Mouse (Mus musculus) lung, postnatal 25 days (tissue): ENCODE measurements around the gene Pxt1.
A peak's percentile ranks its signal among the peaks of the same experiment; 100 is the strongest.

Source experiments
- DNase-seq: peaks from one replicate; pipeline ENCODE4 v3.0.0; 2022; ENCODE audit warnings: low spot score

Pxt1 gene

DNA sequence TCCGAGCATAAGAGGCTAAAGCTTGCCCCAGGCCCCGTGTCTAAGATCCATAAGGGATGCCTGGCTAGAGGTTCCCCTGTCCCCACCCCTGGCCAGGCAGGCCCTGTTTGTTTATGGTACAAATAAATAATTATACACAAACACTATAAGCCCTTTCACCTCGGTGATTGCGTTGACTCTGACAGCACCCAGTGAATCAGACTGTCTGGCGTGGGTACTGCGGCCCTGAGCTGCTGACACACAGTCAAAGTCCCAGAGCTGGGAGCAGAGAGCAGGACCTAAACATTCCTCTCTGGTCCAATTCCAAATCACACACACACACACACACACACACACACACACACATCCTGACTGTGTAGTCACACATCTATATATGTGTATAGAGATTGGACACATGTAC, 29.7 kb downstream of the Pxt1 start:
- no peak for DNase-seq

DNA sequence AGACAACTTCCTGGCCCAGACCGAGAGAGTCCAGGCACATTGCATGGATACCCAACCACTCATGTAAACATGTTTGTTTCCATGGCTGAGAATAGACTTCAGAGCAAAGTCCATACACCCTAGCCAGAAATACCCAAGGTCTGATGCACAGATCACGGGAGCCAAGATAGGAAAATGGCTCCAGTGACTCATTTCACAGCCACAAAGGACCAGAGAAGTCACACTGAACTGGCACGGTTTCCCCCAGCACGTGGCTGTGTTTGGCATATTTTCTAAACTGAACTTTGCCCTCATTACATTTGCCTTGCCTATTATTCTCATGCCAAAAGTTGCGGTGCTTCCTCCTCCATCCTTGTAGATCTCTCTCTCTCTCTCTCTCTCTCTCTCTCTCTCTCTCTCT, 30.4 kb downstream of the Pxt1 start:
- no peak for DNase-seq

DNA sequence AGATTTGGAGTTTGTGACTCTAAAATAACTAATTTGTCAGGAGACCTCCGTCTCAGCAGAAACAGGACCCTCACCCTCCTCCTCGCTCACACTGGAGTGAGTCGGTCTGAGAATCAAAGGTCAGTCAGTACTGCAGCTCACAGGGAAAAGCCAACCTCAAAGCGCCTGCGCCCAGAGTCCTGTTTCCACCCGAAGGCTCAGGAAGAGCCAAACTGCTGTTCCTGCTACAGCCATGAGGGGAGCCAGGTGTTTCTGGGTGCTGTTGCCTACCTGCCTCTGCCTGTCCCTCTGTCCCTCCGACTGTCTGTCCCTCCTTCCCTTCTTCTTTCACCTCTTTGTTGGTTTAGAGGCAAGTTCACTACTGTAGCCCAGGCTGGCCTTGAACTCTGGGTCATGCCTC, 33.5 kb downstream of the Pxt1 start:
- DNase-seq: no peak

DNA sequence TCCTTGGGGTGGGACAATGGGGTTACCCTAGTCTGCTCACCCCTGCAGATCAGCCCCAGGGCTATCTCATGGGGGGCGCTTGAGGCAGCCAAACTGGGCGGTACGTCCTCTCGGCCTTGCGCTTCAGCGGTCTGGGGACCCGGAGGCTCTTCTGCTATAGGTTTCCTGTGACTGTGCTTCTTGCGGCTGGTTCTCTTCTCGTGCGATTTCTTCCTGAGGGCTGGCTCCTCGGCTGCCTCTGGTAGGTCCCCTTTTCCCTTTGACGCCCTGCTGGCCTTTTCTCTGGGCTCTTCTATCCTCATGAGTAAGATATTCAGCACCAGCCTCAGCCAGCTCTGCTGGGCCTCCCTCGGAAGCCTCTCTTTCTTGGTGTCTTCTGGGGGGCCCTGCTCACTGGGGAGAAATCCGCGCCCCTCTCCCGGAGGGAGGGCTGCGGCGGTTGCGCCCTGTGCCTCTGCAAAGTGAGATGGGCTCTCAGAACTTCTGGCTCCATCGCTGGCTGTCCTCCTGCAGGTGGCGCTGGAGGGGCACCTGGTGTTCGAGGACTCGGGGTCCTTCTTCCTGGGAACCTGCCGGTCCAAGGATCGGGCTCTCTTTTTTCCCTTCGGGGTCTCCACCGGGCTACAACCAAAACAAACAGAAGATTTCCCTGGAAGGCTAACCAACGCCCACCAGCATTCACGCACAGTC, 34.2 kb downstream of the Pxt1 start:
- DNase-seq: no peak

DNA sequence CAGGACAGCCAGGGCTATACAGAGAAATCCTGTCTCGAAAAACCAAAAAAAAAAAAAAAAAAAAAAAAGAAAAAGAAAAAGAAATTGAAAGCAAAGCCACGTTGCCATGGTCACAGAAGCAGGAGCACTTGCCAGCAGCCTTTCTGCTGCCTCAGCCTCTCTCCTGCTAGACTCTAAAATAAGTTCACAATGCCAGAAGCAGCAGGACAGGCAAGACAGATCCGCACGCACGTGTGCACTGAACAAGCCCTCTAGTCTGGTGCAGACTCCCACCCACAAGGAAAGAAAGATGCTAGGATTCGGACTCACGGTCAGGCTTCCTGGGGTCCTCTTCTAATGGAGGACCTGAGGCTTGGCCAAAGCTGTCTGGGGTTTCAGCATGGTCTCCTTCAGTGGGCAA, 35.7 kb downstream of the Pxt1 start:
- no peak for DNase-seq

DNA sequence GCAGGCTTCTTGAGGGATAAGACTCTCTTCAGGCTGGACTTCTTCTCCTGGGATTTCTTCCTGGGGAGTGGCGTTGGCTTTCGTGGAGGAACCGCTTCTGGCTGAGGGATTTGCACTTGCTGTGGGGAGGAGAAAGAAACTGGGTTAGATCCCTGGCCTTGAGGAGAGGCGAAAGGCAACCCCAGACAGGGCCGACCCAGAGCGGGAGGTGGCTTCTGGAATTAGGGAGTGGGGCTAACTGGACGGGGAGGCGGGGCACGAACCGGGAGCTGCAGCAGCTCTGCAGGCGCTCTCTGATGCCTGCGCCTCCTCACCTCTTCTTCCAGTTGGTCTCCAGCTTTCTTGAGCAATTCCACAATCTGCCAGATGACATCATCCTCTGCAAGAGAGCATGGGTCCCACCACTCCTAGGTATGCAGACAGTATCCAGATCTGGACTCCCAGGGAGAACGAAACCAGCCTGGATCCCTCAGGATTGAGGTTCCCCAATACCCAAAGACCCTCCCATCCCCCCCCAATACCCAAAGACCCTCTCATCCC, 38.2 kb downstream of the Pxt1 start:
- no peak for DNase-seq

DNA sequence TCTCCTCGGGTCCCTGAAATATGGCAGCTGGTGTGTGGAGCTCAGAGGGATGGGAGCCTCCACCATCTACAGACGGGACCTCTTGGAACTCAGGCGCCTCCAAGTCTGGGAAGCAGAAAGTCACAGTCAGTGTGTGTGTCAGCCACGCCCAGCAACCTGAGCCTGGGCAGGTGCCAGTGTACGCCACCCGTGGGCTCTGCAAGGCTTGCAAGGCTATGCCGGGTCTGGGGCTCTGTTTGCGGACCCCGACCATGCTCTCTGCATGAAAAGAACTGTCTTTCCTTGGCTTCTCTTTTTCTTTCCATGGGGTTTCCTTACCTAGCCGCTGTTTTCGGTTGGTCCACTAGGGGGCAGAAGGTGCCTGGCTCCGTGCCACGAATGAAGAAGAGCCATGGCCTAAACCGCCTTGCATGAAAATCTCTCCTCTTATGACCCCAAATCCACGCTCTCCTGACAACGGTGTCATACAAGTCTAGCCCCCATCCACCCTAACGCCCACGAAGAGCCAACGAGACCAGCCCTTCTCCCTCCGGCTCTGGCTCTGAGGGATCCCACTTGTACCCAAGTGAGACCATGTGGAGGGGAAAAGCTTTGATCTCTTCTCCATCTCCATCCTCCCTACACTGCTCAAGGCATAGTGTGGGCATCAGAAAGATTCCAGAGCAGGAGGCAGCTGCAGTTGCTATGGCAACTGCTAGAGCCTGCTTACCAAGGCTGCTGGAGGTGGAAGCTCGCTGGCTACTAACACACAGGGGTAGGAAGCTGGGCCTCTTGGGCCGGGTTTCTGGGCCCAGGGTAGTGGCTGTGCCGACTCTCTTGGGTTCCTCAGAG, 38.9 kb downstream of the Pxt1 start:
- peak; percentile 57 for DNase-seq

DNA sequence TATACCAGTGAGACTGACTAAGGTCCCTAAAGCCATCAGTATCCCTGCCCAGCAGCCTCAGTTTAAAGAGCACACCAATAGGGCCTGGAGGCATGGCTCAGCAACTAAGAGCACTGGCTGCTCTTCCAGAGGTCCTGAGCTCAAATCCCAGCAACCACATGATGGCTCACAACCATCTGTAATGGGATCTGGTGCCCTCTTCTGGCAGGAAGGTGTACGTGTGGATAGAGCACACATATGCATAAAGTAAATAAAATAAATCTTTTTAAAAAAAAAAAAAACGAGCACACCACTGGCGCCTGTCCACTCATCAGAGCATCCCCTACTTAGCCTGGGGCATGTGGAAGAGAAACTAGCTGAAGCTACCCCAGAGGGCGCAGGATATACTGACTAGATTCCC, 42.1 kb downstream of the Pxt1 start:
- no peak for DNase-seq

DNA sequence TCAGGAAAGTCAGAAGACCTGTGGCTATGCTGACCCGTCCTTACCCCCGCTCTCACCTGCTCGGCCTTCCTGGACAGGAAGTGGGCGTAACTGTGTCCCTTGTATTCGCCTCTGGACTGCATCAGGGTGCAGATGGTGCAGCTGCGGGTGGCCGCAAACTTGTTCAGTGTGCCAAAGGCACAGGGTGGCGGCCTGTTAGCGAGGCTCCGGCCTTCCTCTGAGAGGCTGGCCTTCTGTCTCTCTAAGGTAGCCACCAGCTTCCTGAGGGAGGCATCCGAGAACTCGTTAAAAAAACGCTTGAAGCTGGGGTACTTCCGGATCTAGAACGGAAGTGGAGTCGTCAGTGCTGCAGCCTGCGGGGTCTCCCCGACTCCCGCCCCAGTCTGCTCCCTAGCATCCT, 44.2 kb downstream of the Pxt1 start:
- DNase-seq: no peak

DNA sequence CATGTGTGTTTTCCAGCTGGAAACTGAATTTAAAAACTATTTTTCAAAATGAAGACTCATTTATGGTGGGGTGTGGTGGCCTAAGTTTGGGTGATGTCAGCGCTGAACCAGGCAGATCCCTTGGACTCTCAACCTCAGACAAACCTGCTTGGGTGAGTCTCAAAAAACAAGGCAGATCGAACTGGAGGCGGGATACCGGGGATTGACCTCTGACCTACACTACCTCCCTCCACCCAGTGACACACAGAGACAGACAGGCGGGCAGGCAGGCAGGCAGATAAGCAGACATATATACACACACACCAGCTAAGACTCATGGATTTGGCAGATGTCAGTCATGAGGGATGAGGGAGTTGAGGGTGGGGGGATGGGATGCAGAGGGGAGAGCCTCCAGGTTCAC, 45.4 kb downstream of the Pxt1 start:
- DNase-seq: no peak

DNA sequence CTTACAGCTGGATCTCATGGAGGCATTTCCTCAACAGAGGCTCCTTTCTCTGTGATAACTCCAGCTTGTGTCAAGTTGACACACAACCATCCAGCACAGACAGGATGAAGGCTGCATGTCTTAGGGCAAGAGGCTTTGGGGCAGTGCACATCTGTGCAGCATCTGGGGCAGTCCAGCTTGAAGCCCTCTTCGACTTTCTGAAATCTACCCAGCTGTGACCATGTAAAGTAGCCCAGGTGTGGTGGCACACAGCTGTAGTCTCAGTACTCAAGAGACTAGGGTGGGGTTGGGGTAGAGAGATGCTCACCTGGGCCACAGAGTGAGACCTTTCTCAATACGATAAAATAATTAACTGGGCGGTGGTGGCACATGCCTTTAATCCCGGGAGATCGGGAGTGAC, 45.8 kb downstream of the Pxt1 start:
- DNase-seq: no peak

DNA sequence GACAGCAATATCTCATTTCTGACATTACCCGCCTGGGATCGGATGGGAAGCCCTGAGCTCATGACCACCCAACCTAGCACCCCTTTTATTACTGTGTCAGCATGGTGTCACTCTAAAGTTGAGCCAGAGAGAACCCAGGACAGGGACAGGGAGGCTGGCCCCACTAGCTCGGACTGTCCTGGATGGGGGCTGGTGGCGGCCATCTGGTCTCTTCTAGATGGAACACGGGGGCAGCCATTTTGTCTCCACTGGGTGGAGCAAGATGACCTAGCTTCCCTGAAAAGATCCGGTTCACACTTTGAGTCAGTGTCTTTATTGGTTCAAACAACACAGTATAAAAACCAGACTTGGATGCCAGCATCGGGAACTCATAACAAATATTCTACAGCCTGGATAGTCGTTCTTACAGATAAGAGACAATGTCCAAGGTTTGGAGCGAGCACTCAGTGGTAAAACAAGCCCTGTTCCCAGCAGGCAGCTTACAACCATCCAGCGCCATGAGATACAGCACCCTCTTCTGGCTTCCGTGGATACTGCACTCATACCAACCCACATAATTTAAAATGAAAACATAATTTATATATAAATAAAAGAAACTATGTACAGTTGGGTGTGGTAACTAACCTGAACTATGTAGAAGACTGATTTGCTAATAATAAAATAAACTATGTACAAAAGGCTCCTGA, 47.4 kb downstream of the Pxt1 start:
- DNase-seq: no peak

DNA sequence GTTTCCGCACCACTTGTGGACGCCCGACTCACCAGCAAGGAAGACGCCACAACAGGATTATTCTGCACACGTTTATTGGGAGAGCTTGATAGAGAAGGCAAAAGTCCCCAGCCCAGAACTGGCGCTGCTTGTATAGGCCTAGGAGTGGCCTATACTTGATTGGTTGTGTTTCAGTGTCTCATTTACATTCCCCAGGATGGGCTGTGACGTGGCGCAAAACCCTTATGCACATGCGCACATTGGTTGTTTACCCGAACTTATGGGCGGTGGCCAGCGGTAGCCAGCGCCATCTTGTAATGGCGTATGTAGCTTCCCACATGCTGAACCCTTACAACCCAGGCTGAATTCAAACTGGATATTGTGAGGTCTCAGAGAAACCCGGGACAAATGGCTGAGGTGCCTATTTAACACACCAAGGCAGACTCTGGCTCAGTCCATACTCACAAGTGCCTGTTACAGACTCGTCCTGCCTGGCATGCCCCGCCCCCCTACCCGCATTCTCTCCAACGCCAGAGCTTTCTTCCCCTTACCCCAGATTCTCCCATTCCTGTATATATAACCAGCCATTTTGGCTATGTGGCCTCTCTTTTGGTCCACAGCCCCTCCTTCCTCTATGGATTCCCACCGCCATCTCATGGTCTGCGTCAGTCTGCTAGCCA, 48.3 kb downstream of the Pxt1 start:
- no peak for DNase-seq

DNA sequence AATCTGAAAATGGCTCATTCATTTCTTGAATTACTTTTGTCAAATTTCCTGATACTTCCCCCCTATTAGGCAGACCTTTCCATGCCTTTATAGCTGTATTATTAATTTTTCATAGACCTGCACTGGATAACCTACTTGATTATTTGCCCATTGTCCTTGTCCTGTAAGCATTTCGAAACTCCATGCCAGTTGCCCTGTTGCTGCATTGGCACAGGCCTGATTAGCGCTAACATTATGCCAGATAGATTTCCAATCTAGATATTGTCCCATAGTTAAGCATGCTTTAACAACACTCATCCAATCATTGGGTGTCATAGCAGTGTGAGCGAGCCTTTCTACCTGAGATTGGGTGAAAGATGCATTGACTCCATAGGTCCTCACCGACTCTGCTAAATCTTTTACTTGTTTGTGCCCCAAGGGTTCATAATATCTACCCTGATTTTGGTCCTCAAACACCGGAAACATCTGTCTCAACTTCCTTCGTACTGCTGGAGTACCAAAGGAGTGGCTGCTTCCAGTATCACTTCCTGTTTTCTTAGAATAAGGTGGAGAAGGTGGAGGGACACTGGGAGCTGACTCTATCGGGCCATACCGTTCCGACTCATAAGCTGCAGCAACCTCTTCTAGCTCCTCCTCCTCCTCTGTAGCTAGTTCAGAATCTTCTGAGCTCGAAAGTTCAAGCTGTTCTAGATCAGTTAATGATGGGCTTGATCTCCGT, 49.4 kb downstream of the Pxt1 start:
- peak; percentile 46 for DNase-seq

DNA sequence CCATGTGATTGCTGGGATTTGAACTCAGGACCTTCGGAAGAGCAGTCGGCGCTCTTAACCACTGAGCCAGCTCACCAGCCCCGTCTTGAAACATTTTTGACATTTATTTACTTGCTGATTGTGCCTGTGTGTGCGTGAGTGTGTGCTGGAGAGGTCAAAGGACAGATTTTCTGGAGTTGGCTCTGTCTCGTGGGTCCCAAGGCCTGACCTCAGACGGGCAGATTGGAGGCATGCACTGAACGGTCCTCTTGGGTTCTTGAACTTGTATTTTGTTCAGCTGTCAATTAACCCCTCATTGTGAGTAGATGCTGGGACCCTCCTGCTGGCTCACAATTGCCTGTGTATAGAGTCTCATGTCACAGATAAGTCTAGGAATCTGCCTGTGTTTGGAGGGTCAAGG, 57.4 kb downstream of the Pxt1 start:
- DNase-seq: no peak

DNA sequence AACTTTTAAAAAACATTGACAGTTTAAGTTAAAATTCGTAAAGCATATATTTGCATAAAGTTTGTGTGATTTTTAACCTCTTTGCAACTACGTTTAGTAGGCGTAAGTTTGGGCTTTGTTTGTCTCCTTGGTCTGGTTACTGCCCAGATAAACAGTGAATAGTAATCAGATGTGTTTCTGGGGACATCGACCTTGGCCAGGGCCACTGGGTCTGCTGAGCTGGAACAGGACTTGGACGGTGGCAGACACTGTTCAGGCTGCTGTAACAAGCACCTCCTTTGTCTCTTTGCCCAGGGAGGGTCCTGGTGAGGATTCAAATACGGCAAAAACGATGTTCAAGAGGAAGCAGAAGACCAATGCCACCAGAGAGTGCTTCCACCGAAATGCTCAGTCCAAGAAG, 58.4 kb downstream of the Pxt1 start:
- no peak for DNase-seq
